Mouse (Mus musculus) CD4-positive, CD25-positive, alpha-beta regulatory T cell, adult 2 months (primary cell): ENCODE results near the gene Nudt8.
"Not testable (repeated sequence)": the region's sequence is repeated elsewhere in the genome, so short reads cannot be mapped to it uniquely, and the experiment has no call there.

Experiments
- DNase-seq: peaks from one replicate; pipeline ENCODE4 v3.0.0-alpha.2; 2012; ENCODE audit warnings: low read depth, low spot score

The Nudt8 gene

DNA sequence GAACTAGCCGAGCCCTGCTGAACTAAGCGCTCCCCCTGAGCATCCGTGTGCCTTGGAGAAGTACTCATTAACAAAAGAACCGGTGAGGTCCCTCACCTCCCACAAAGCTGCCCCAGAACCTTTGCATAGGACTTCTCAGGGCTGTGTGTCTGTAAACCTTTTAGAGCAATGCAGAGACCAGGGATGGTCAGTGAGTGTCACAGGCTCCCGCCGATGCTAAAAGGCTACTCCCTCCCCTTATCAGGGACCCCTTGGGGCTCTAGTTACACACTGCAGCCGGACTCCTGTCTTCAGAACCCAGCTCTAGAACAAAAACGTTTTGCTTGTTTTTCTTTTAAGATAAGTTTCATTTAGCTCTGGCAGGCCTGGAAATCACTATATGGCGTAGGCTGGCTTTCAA is 12.7 kb downstream of the Nudt8 start:
- DNase-seq: no peak

DNA sequence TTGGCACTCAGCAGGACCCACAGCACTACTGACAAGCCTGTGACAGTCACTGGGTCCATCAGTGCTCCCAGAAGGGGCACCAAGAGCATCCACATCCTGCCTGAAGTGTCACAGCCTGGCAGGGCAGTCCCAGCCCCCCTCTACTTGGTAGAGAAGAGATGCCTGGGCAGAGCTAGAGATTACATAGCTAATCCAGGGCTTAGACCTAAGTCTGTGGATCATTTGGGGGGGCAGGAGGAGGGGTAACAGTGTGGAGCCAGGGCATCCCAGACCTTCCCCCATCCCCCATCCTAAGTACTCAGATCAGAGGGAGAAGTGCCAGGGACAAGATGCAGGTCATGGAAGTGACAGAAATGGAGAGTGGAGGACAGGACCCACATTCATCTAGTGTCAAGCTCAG is 14.4 kb downstream of the Nudt8 start:
- DNase-seq: no peak

- no peak for DNase-seq
Observed at GRCm38 (mm10) chr19:4015635-4016034, 15.3 kb downstream of the Nudt8 start.

DNA sequence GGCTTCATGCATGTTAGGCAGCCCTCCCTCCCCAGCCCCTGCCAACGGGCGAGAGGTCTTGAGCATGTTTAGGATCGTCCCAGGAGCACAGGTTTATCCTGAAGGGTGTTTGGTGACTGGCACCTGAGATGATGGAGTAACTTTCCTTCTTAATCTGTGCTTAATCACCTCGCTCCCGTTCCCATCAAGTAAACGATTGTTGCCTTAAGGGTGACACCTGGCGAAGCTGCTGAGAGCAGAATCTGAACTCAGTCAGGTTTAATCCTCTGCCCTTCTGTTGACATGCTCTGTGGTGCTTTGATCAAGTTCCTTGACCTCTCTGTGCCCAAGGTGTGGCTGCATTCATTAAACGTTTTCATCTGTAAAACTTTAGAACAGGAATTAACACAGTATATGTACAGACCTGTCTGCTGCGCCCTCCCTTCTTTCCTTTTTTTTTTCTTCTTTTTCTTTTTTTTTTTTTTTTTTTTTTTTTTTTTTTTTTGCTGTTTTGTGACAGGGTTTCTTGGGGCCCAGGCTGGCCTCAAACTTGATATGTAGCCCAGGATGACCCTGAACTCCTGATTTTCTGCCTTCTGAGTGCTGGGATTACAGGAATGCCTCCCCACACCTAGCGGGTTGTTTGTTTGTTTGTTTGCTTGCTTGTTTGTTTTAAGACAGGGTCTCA is 17.7 kb downstream of the Nudt8 start:
- no peak for DNase-seq

DNA sequence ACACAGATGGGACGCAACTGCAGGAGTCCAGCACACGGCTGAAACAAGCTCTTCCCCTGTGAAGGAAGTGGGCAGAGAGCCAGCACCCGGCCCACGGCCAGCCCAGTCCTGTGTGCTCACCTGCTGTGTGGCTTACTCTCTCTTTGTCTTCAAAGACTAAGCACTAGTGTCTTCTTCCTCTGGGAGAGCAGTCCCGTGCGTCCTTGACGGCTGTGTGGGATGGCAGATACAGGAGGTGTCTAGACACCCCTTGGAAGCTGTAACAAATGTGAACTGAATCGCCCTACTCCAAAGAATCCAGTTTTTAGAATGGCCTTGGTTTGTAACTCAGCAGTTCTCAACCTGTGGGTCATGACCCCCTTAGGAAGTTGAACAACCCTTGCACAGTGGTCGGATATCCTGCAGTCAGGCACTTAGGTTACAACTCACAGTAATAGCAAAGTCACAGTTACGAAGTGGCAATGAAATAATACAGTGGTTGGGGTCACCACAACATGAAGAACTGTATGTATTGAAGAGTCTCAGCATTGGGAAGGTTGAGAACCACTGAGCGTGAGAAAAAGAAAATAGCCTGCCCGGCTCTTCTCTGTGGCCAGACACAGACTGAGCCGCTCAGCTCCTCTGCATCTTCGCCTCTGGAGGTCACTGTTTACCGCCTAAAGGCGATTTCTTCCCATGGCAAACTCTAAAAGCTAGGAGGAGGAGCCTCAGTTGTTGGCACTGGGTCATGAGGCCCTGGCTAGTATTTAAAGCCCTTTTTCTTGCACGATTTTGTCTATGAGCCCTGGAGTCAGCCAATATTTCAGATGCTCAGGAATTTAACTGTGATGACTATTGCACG is 18.6 kb downstream of the Nudt8 start:
- DNase-seq: peak; percentile 80

GRCm38 (mm10) chr19:4023185-4023584 is 22.8 kb downstream of the Nudt8 start:
- DNase-seq: no peak

GRCm38 (mm10) chr19:4027576-4027975 is 27.2 kb downstream of the Nudt8 start:
- no peak for DNase-seq

DNA sequence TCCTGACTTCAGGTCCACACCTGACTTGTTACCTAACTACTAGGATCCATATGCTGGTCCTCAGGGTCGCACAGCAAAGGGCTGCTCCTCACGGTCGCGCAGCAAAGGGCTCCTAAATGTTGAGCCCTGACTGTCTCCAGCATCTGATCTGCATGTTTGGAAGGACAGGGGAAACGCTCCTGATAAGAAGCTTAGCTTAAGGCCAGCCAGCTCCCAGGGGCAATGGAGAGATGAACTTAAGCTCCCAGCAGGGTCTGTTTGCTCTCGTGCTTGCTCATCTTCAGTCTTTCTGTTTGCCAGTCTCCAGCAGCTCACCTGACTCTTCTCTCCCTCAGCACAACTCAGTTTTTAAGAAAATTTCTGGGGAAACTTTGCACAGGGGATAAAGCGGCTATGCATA is 32.3 kb downstream of the Nudt8 start:
- no peak for DNase-seq

DNA sequence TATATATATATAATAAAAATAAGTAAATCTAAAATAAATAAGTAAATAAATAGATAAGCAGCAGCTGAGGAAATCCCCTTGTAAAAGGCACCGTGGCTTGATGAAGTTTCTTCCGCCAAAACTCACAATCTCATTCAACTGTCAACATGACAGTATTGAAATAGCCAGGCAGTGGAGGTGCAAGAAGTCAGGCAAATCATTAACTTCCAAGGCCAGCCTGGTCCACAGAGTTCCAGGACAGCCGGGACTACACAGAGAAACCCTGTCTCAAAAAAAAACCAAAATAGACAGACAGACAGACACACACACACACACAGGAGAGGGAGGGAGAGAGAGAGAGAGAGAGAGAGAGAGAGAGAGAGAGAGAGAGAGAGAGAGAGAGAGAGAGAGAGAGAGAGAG is 32.9 kb downstream of the Nudt8 start:
- DNase-seq: no peak

DNA sequence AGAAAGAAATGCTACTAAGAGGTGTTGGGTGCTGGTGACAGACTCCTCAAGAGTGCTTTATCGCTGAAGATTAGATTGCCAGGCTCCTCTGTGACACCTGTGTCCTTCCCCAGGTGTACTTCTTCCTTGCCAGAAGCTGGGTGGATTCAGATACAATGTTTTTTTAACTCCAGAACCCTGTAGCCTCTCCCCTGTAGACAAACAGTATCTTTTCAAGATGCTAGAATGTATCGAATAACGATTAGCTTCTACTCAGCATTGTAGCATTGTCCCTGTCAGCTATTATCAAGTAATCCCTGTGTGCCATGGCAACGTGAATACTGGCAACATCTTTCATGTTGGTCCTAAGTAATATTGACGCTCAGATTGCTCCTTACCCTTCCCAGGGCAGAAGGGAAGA is 33.4 kb downstream of the Nudt8 start:
- DNase-seq: no peak

- DNase-seq: no peak
Observed at GRCm38 (mm10) chr19:4036327-4037045, 36.1 kb downstream of the Nudt8 start.

DNA sequence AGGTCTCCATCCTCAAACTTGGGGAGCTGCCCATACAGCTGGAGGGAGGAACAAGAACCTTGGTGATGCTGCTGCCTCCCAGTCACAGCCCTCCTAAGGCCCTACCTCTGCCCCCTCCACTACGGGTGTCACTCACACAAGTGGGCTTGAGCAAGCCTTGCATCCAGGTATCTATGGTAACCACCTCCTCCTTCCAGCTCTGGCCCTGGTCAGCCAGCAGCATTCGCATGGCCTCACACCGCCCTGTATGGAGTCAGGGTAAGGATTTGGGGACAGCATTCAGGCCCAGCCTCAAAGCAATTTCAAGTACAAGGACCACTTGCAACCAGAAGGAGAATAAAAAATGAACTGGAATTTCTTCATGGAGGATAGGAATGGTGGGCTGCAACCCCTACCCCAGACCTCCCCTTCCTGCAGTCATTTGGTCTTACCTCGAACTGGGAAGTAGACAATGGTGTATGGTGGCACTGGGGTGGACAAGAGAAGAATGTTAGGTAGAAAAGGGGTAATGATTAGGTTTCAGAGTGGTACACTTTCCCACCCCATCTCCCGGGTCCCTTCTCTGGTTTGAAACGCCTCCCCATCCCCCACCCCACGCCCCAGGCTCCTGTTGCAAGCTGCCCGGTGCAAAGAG is 36.9 kb downstream of the Nudt8 start:
- DNase-seq: not testable (repeated sequence)

- peak; percentile 91 for DNase-seq
Observed at GRCm38 (mm10) chr19:4037788-4038232, 37.4 kb downstream of the Nudt8 start, which contains the start of gene Gstp1. Gene Gstp1 (minus strand): TSS chr19:4037985.

- DNase-seq: not testable (repeated sequence)
Observed at GRCm38 (mm10) chr19:4040941-4041340, 40.6 kb downstream of the Nudt8 start.

- not testable (repeated sequence) for DNase-seq
Observed at GRCm38 (mm10) chr19:4041500-4041899, 41.1 kb downstream of the Nudt8 start.

DNA sequence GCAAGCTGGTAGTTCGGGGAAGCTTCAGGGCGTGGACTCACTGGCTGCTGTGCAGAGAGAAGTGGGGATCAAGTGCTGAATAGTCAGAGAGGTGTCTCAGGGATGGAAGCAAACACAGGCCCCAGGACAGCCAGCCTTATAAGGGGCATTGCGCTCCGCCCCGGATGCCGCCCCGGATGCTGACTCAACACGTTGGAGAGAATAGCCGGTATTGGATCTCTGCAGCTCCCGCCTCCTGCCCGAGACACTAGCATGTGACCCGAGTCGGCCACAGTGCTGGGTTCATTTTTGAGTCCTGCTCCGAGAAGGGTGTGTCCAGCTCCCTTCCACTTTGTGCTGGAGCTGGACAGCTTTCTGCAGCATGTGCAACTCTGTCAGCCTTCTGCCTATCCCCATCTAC is 41.7 kb downstream of the Nudt8 start:
- DNase-seq: no peak

DNA sequence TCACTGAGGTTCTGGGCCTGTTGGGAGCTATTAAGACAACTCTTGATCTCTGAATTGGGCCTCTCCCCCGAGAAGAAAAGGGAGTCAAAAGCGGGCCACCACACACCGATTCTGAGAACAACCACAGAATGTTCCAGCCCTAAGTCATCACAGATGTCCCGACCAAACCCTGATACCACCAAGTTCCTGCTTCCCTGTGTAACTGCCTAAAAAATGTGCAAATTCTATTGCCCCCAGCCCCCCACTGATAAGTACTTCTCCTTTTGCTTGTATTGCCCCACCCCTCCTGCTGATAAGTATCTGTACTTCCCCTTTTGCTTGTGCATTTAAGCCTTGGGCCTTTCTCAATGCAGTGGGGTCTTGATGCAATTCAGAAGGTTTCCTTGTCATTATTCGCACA is 43.7 kb downstream of the Nudt8 start:
- not testable (repeated sequence) for DNase-seq

DNA sequence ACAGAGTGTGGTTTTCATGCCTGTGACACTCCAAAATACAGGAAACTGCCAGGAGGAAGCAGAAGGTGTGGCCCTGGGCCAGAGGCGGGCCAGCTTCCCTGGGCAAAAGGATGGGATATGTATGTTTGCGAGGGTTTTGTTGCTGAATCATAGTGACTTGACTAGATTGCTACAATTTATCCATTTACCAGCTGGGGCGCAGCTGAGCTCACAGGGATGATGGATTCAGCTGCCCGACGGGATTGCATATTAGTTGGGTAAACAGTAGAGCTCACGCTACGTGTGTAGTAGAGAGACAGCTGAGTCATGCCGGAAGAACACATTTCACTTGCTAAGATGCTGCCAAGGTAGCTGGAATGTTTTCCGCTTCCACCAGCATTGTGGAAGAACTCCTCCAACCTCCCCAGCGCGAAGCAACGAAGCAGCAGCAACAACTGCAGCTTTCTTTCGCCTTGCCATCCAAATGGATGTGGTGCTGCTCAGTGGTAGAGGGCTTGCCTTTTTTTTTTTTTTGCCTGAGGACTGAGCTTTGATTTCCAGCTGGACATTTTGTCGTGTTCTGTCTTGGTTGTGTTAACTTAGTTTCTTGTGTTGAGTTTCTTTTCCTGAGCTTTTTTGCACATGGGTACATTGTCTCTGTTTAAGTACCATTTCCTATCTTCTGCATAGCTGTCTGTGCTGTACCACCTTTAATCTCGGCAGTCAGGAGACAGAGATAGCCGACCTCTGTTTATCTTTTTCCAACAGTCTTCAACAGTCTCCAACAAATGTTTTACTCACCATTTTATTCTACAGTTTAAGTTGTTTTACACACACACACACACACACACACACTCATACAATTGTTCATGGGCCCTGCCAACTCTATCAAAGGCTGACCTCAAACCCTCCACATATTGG is 45.8 kb downstream of the Nudt8 start, which contains the start of gene Gstp2:
Gene Gstp2, minus strand, starts transcription at position 58 of the 900 bp plus-strand sequence.
- DNase-seq: no peak

- no peak for DNase-seq
Observed at GRCm38 (mm10) chr19:4046866-4047254, 46.5 kb downstream of the Nudt8 start.

GRCm38 (mm10) chr19:4047859-4048258 is 47.5 kb downstream of the Nudt8 start:
- DNase-seq: peak; percentile 94

DNA sequence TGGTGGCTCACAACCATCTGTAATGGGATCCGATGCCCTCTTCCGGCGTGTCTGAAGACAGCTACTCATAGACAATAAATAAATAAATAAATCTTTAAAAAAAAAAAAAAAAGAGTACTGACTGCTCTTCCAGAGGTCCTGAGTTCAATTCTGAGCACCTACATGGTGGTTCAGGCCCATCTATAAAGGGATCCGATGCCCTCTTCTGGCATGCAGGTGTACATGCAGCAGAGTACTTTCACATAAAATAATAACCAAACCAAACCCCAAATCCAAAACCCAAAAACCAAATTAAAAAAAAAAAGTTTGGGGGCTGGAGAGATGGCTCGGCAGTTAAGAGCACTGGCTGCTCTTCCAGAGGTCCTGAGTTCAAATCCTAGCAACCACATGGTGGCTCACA is 48.7 kb downstream of the Nudt8 start:
- not testable (repeated sequence) for DNase-seq
